Mouse (Mus musculus) left cerebral cortex, postnatal 14 days (tissue): Measurements from ENCODE around the gene Ucp3. TPM values are rescaled to one million over a fixed set of nuclear protein-coding genes. Genes with fewer than 3 reads are reported as not detected.
A peak's percentile ranks its signal among the peaks of the same experiment; 100 is the strongest.

Experiments used
- DNase-seq, 2 experiments: peaks; one replicate each; pipeline ENCODE4 v3.0.0; 2021 to 2022; ENCODE audit warnings: low spot score in 2 of 2, mixed read lengths in 1 of 2
- intact Hi-C: fragments of 180-260 bp; cut with DNase I; formaldehyde crosslinking; loops from one replicate; pipeline ENCODE4 v1.15.1; 2025
- long read RNA-seq, 2 experiments: library from polyadenylated mRNA; stranded (forward); transcript quantifications; one replicate each; pipeline ENCODE4 v2.0.0; 2021
- total RNA-seq, 2 experiments: library from RNA; stranded (reverse); gene quantifications; 2 replicates each; pipeline ENCODE4 v1.2.3; 2021

The Ucp3 gene
- total RNA-seq: 1 to 10 TPM; 1.2 to 1.7 TPM
- long read RNA-seq, experiment 1, partial matches to known transcripts: 0 of 3 reads
- long read RNA-seq, experiment 1, other reads (novel, unspliced or antisense): 1 of 3 reads
- long read RNA-seq, experiment 2, partial matches to known transcripts: 0 of 2 reads
- long read RNA-seq, experiment 2, other reads (novel, unspliced or antisense): 0 of 2 reads

DNA sequence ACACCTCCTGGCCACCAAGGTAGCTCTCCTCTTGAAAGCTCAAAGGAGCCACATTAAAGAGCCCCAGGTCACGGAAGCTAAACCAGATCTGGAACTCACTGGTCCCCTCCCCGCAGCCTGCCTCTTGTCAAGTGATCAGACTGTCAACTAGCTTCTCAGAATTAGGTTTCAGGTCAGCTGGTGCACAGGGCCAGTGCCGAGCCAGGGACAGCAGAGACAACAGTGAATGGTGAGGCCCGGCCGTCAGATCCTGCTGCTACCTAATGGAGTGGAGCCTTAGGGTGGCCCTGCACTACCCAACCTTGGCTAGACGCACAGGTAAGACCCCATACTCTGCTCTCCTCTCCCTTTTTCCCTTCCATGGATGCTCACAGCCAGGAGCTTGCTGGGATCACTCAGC lies at the start of gene Ucp3:
Gene Ucp3 (plus strand): TSS at position 214 of the 400 bp plus-strand sequence.
- intact Hi-C loops: no loop called here
- DNase-seq: no peak

GRCm38 (mm10) chr7:100425795-100426194 lies 47.0 kb upstream of the Ucp3 start:
- intact Hi-C loops: no loop called here
- DNase-seq: no peak

DNA sequence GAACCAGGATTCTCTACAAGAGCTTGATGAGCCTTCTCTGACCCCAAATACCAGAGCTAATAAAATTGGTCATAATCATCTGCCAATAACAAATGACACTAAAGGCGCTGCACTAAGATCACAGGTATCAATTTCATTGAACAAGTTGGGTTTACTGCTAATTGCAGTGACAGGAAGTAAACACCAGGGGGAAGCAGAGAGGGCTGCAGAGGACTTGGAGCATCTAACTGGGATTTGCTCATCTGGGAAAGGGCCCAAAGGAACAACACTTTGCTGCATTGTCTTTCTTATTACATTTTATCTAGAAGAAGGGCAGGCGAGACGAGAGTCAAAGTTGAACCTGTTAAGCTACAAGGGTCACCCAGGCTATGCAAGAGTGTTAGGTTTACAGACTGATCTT lies 43.7 kb upstream of the Ucp3 start:
- intact Hi-C loops: no loop called here
- peak; percentile 56 to 68 for DNase-seq

DNA sequence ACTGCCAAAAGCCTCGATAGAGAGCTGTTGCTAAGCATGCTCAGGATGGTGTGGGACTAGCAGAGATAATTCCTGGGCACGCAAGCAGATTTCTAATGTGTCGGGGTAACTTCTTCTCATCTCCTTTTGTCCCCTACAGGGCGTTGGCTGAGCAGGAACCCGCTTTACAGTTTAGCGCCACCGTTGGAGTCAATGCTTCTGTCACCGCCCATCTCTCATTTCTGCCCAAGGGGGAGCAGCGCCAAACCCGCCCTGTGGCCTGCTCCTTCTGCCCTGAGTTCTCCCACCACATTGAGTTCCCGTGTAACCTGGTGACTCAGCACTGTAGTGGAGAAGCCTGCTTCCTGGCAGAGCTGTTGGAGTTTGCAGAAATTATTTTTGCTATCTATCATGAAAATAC lies 42.9 kb upstream of the Ucp3 start:
- intact Hi-C loops: no loop called here
- no peak for DNase-seq

DNA sequence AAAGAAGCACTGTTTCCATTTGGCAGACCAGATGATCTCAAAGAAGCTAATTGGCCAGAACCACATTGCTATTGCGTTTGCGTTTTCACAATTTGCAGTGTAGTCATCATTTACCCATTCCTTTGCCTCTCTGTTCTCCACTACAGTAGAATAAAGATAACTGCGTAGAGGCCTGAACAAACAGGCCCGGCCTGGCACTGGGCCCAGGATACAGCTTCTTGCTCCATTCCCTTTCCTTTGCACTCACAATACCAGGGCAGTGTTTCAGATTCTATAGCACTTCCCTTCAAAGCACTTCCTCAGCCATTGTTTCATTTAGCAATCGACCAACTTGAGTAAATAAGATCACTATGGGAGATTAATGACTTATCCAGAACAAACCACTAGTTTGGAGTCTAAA lies 41.7 kb upstream of the Ucp3 start:
- DNase-seq: peak; percentile 14 to 20
- intact Hi-C loops: no loop called here

DNA sequence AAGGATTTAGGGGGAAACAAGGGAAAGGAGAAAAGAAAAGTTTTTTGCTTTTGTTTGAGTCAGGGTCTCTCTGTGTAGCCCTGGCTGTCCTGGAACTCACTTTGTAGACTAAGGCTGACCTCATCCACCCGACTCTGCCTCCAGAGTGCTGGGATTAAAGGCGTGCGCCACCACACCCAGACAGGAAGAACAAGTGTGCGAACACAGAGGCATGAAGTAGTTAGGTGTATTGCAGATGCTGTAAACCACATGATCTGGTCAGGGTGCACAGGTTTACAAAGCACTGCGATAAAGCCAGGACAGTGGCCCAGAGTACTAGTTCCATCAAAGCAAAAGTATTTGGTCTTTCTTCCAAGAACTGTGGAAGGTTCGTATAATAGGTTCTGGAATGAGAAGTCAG lies 39.5 kb upstream of the Ucp3 start:
- no peak for DNase-seq
- intact Hi-C loops: no loop called here

DNA sequence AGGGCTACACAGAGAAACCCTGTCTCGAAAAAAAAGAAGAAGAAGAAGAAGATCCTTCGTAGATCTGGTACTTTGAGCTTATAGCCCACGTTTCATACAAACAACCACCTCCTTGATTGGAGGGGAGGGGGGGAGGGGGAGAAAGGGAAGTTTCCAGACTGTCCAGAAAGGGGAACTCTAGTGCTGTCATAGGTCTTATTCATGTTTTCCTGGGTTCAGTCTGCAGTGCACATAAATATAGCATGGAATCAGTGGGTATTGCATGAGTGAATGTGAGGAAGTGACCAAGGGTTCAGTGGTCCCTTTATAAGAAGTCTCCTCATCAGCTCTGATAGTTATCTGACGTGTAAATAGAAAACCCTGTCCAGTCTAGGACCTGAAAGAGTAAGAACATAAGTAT lies 29.1 kb upstream of the Ucp3 start:
- intact Hi-C loops: no loop called here
- DNase-seq: no peak

- intact Hi-C loops: no loop called here
- DNase-seq: no peak
These were observed 26.5 kb upstream of the Ucp3 start for GRCm38 (mm10) chr7:100446271-100446670.

DNA sequence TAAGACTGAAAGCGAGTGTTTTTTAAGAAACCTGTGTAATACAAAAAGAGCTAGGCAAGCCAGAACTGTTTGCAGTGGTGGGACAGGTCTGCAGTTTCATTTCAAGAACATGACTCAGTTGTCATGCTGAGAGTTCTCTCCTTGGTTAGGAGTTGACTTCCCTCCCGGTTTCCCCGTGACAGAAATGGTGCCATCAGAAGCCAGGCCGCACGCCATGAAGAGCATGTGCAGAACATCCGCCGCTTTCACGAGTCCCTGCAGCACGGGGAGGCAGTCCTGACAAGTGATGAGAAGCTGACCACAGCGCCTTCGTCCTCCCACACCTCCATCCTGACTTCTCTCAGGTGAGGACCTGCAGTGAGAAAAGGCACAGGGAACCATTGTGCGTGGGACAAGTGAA lies 24.3 kb upstream of the Ucp3 start:
- intact Hi-C loops: no loop called here
- DNase-seq: no peak

GRCm38 (mm10) chr7:100448985-100449384 lies 23.8 kb upstream of the Ucp3 start:
- DNase-seq: no peak
- intact Hi-C loops: no loop called here

- no peak for DNase-seq
- intact Hi-C loops: no loop called here
These were observed 14.6 kb upstream of the Ucp3 start for GRCm38 (mm10) chr7:100458153-100458552.

GRCm38 (mm10) chr7:100459862-100460261 lies 12.9 kb upstream of the Ucp3 start:
- no peak for DNase-seq

DNA sequence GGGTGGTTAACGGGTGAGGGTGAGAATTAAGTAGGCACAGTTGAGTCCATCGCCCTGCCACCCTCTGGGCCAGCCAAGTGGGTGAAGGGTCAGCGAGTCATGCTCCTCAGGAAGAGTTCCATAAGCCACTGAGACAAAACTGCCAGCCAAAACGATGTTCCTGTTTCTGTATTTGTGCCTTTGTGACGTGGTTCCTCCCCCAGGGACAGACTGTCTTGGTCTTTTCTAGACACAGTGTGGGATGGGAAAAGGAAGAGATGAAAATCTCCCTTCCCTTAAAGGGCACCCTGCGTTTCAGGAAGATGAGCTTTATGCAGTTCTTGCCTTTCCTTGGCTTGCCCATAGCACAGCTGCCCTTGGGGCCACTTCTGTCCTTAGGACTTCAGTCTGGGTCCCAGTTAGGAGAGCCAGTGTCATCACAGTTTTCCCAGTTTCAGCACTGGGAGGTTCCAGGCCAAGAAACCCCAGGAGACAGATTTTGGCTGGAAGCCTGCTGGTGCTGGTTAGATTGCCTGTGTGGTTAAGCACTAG lies 11.1 kb upstream of the Ucp3 start:
- intact Hi-C loops: no loop called here

More at GRCm38 (mm10) chr7:100459862-100460261, 12.9 kb upstream of the Ucp3 start:
- intact Hi-C loops: no loop called here

GRCm38 (mm10) chr7:100463194-100463593 lies 9.6 kb upstream of the Ucp3 start:
- intact Hi-C loops: no loop called here
- no peak for DNase-seq

More for the DNA sequence above, 11.1 kb upstream of the Ucp3 start:
- DNase-seq: peak; percentile 72 to 89

DNA sequence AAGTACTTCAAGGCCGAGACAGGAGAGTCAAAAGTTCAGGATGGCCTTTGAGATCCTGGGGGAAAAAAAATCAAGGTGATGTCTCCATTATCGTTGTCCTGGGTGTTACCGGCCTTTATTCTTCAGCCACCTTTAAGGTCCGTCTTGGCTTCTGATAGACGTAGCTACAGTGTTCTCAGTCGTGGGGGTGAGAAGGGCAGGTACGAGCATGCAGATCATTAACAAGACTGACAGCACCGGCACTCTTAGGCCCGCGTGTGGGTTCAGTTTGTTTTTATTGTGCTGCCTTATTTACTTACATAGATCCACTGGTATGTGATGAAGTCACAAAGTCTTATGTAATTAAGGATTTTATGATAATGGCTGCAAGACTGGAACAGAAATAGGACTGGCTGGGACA lies 9.0 kb upstream of the Ucp3 start:
- no peak for DNase-seq
- intact Hi-C loops: no loop called here

- intact Hi-C loops: no loop called here
- DNase-seq: no peak
These were observed 8.5 kb upstream of the Ucp3 start for GRCm38 (mm10) chr7:100464248-100464647.

DNA sequence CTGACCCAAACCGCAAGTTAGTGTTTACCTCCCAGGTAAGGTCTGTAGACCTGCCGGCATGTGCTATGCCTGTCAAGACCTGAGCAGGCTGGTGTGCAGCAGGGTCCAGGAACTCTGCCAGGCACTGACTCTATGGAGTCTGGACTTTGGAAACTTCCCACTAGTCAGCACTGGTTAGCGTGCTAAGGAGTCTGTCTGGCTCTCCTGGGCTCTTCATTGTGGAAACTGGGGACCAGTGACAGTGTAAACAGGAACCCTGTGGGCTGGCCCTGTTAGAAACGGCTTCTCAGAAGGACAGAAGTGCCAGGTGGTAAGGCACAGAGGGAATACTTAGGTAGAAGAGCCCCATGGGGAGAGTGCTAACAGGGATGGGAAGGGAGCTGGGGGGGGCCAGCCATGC lies 7.5 kb upstream of the Ucp3 start:
- no peak for DNase-seq
- intact Hi-C loops: no loop called here

GRCm38 (mm10) chr7:100465656-100466309 lies 7.0 kb upstream of the Ucp3 start:
- peak; percentile 30 to 31 for DNase-seq
- intact Hi-C loops: no loop called here

GRCm38 (mm10) chr7:100466781-100467510 lies 5.8 kb upstream of the Ucp3 start:
- no peak for DNase-seq
- intact Hi-C loops: no loop called here

DNA sequence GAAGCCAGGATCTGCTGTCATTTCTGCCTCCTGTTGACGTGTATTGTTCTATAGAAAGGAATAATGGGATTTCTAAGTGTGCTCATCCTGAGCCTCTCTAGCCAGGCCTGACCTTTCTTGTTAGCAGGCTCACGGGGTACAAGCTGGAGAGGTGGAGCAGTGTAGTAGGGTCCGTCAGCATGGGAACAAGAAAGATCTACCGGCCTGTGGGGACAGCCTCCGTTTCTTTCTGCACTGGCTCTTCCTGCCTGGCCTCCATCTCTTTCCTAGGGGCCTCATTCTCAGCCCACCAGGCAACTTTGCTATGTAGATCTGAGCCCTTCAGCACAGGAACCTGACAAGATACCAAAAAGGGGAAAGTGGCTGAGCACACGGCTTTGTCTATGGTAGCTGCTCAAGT lies 4.0 kb upstream of the Ucp3 start:
- intact Hi-C loops: no loop called here
- DNase-seq: no peak

DNA sequence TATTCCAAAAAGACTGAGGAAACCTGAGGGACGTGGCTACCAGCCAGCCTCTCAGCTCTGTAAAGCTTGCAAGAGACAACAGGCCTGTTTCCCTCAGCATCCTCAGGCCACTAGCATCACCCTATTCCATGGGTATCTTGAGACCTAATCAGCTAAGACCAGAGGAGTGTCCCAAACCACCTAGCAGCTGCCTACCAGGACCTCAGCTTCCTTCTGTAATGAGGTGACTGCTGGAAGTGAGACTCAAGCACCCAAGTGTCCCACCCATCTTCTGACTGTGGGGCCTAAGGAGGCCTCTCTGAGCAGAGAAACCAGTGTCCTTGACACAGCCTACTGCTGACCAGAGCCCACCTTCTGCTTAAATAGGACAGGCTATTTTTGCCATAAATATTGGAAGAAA lies 3.3 kb upstream of the Ucp3 start:
- intact Hi-C loops: no loop called here
- no peak for DNase-seq
